Mouse (Mus musculus) MEL (cell line): ENCODE data around the gene Ehbp1.

ENCODE experiments used
- CTCF ChIP-seq, 3 experiments: IDR thresholded peaks in 2 of 3; conservative IDR thresholded peaks in 1 of 3; 2 replicates each; pipeline ENCODE4 v1.5.1; 2011 to 2012; ENCODE audit warnings: low read length in 3 of 3, low read depth in 2 of 3, mild to moderate bottlenecking in 2 of 3, improper control_type of control experiment in 1 of 3, inconsistent platforms in 1 of 3, mixed read lengths in 1 of 3, moderate library complexity in 1 of 3; ENCODE audit not compliant: control insufficient read depth in 1 of 3, insufficient read depth in 1 of 3, poor library complexity in 1 of 3, severe bottlenecking in 1 of 3
- MAX ChIP-seq: IDR thresholded peaks from 2 replicates; pipeline ENCODE4 v1.6.1; 2011; ENCODE audit warnings: low read length, improper control_type of control experiment
- MAZ ChIP-seq: IDR thresholded peaks from 2 replicates; pipeline ENCODE4 v1.6.1; 2012; ENCODE audit warnings: low read depth, mild to moderate bottlenecking, inconsistent platforms, low read length, improper control_type of control experiment
- POLR2A ChIP-seq, 2 experiments: IDR thresholded peaks; 2 replicates each; pipeline ENCODE4 v1.6.1; 2011 to 2012; ENCODE audit warnings: low read length in 2 of 2, mild to moderate bottlenecking in 2 of 2, control low read depth in 1 of 2, improper control_type of control experiment in 1 of 2, low read depth in 1 of 2, moderate library complexity in 1 of 2; ENCODE audit not compliant: control insufficient read depth in 1 of 2, insufficient read depth in 1 of 2, poor library complexity in 1 of 2

DNA sequence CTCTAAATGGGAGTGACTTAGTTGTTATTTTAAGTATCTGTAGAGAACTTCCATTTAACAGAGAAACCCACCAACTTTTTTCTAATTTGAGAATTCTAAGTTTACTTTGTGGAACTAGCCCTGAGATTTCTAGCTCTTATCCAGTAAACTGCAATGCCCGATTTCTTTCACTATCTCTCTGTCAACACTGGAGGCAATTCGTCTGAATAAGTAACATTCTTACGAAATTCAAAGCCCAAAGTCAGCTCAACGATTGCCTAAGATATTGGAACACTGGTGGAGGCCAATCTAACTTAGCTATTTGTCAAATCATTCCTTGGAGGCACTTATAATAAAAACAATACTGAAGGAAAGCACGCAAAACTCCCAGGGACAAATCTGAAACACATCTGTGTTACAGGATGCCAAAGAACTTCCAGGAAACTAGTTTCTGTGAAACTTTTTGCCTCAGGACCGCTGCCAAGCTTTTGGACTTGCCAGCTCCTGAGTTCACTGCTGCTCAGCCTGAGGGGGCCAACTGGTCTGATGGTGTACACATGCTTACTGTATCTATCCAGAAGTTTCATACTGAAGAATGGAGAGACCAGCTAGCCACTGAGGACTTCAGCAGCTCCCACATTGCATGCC is 45.5 kb upstream of the Ehbp1 start:
- no peak for TF ChIP-seq CTCF (IDR thresholded peaks at IDR 0.05 in 2 of 3, conservative IDR thresholded peaks at IDR 0.05 in 1 of 3; ENCODE audit: control insufficient read depth in 1 of 3, insufficient read depth in 1 of 3, low read depth in 2 of 3, low read length in 3 of 3, poor library complexity in 1 of 3, severe bottlenecking in 1 of 3)
- no peak for TF ChIP-seq POLR2A (IDR thresholded peaks at IDR 0.05; ENCODE audit: control insufficient read depth in 1 of 2, insufficient read depth in 1 of 2, low read depth in 1 of 2, low read length in 2 of 2, poor library complexity in 1 of 2)
- no peak for TF ChIP-seq MAZ
- TF ChIP-seq MAX = no peak
